Mouse (Mus musculus): ENCODE measurements around the gene Nxnl1.

The Nxnl1 gene

GRCm38 (mm10) chr8:71579476-71579875, 13.1 kb upstream of the Nxnl1 start:
- DNase-seq, result no peak

- no peak for DNase-seq
These were observed 12.6 kb upstream of the Nxnl1 start for GRCm38 (mm10) chr8:71579009-71579408.

- DNase-seq, result no peak
These were observed 11.5 kb upstream of the Nxnl1 start for GRCm38 (mm10) chr8:71577856-71578387.

GRCm38 (mm10) chr8:71575020-71575419, 8.6 kb upstream of the Nxnl1 start:
- no peak for DNase-seq

GRCm38 (mm10) chr8:71574426-71574825, 8.0 kb upstream of the Nxnl1 start:
- DNase-seq, result no peak

- peak; percentile 80 to 91 for DNase-seq
These were observed 6.6 kb upstream of the Nxnl1 start for GRCm38 (mm10) chr8:71572847-71573633.

GRCm38 (mm10) chr8:71572077-71572476, 5.7 kb upstream of the Nxnl1 start:
- DNase-seq, result no peak

GRCm38 (mm10) chr8:71570291-71570954, 4.0 kb upstream of the Nxnl1 start:
- peak; percentile 99 for DNase-seq

GRCm38 (mm10) chr8:71569366-71570290, 3.2 kb upstream of the Nxnl1 start:
- DNase-seq, result peak; percentile 95 to 98

- DNase-seq, result no peak
These were observed 2.5 kb upstream of the Nxnl1 start for GRCm38 (mm10) chr8:71568941-71569340.

GRCm38 (mm10) chr8:71568387-71568937, 2.1 kb upstream of the Nxnl1 start, which contains the start of gene Slc27a1:
Gene Slc27a1, plus strand, starts transcription at chr8:71568882.
- DNase-seq, result peak; percentile 91 to 96

GRCm38 (mm10) chr8:71567587-71567986, 1.2 kb upstream of the Nxnl1 start:
- DNase-seq, result no peak

GRCm38 (mm10) chr8:71563992-71564391, 2.4 kb downstream of the Nxnl1 start:
- DNase-seq, result no peak

- peak; percentile 88 to 89 for DNase-seq
These were observed 3.6 kb downstream of the Nxnl1 start for GRCm38 (mm10) chr8:71562751-71563150.

GRCm38 (mm10) chr8:71561401-71561800, 5.0 kb downstream of the Nxnl1 start:
- peak; percentile 69 for DNase-seq

- no peak for DNase-seq
These were observed 5.6 kb downstream of the Nxnl1 start for GRCm38 (mm10) chr8:71560765-71561164.

- DNase-seq, result no peak
These were observed 6.3 kb downstream of the Nxnl1 start for GRCm38 (mm10) chr8:71560071-71560470.

- peak; percentile 90 to 91 for DNase-seq
These were observed 7.3 kb downstream of the Nxnl1 start for GRCm38 (mm10) chr8:71558958-71559690.

GRCm38 (mm10) chr8:71558071-71558957, 8.1 kb downstream of the Nxnl1 start, which contains the start of gene Tmem221:
Gene Tmem221, minus strand, starts transcription at chr8:71558871.
- no peak for DNase-seq

- no peak for DNase-seq
These were observed 11.8 kb downstream of the Nxnl1 start for GRCm38 (mm10) chr8:71554644-71555043.

- DNase-seq, result no peak
These were observed 12.4 kb downstream of the Nxnl1 start for GRCm38 (mm10) chr8:71554001-71554400.

Measured in kidney, postnatal 25 days (tissue).